Mouse (Mus musculus): ENCODE results near the gene Xrcc3. TPM values are rescaled to one million over a fixed set of nuclear protein-coding genes. Genes with fewer than 3 reads are reported as not detected.

The Xrcc3 gene
- polyA plus RNA-seq, 1 experiment from 2014 or later, result 3.7 TPM

- ATAC-seq (ENCODE audit: low FRiP score, low read depth), result no peak
- H3K27ac ChIP-seq (replicated peaks), result 0 out of 2 replicates have a peak overlapping the region, but pooled peaks have one; percentile 9
- 6% methylated on average over 27 of the region's 27 CpGs for WGBS
These were observed 435 bp downstream of the Xrcc3 start for GRCm38 (mm10) chr12:111813111-111813765.

GRCm38 (mm10) chr12:111812611-111813010, 1.1 kb downstream of the Xrcc3 start:
- H3K4me1 ChIP-seq (replicated peaks), result peaks cover 53% of the 10 kb centered on the region
- H3K9me3 ChIP-seq, result no peaks in the 10 kb centered on the region
- ATAC-seq (ENCODE audit: low FRiP score, low read depth), result no peak
- H3K9ac ChIP-seq, result no peak overlapping the region
- H3K4me3 ChIP-seq, result no peak overlapping the region
- WGBS, result 68% methylated on average over 12 of the region's 12 CpGs
- peak overlapping the region; percentile 76 for H3K4me2 ChIP-seq
- no peak overlapping the region for H3K27ac ChIP-seq (replicated peaks)
- H3K36me3 ChIP-seq, result 0 out of 2 replicates have a peak, but pooled peaks cover 6% of the 10 kb centered on the region
- no peaks in the 10 kb centered on the region for H3K27me3 ChIP-seq

More at GRCm38 (mm10) chr12:111813111-111813765, 435 bp downstream of the Xrcc3 start:
- peak overlapping the region; percentile 76 for H3K4me2 ChIP-seq
- H3K9ac ChIP-seq, result peak overlapping the region; percentile 25
- peak overlapping the region; percentile 92 for H3K4me3 ChIP-seq
- no peaks in the 10 kb centered on the region for H3K9me3 ChIP-seq
- 0 out of 2 replicates have a peak, but pooled peaks cover 2% of the 10 kb centered on the region for H3K36me3 ChIP-seq
- H3K27me3 ChIP-seq, result no peaks in the 10 kb centered on the region
- peaks cover 53% of the 10 kb centered on the region for H3K4me1 ChIP-seq (replicated peaks)

- H3K27me3 ChIP-seq, result no peaks in the 10 kb centered on the region
- ATAC-seq (ENCODE audit: low FRiP score, low read depth), result no peak
- H3K4me3 ChIP-seq, result no peak overlapping the region
- peaks cover 52% of the 10 kb centered on the region for H3K4me1 ChIP-seq (replicated peaks)
- no peaks in the 10 kb centered on the region for H3K9me3 ChIP-seq
- H3K27ac ChIP-seq (replicated peaks), result no peak overlapping the region
- H3K4me2 ChIP-seq, result no peak overlapping the region
- no peak overlapping the region for H3K9ac ChIP-seq
- H3K36me3 ChIP-seq, result 0 out of 2 replicates have a peak, but pooled peaks cover 6% of the 10 kb centered on the region
- WGBS, result 89% methylated on average over 13 of the region's 13 CpGs
These were observed 1.6 kb downstream of the Xrcc3 start for GRCm38 (mm10) chr12:111812075-111812474.

GRCm38 (mm10) chr12:111809762-111810161, 3.9 kb downstream of the Xrcc3 start:
- Histone ChIP-seq H3K9me3 (no peaks in the 10 kb centered on the region), H3K36me3 (peaks cover 9% of the 10 kb centered on the region), H3K4me3 (no peak overlapping the region), H3K4me1 (replicated peaks) (peaks cover 29% of the 10 kb centered on the region), H3K27ac (replicated peaks) (peak overlapping the region; percentile 47), H3K4me2 (peak overlapping the region; percentile 31), H3K9ac (0 out of 2 replicates have a peak overlapping the region, but pooled peaks have one; percentile 1), H3K27me3 (no peaks in the 10 kb centered on the region)
- 2% methylated on average over 9 of the region's 9 CpGs for WGBS
- ATAC-seq (ENCODE audit: low FRiP score, low read depth), result 0 out of 2 replicates have a peak, but pooled peaks have one; percentile 5

- 93% methylated on average over 6 of the region's 6 CpGs for WGBS
These were observed 4.9 kb downstream of the Xrcc3 start for GRCm38 (mm10) chr12:111808775-111809174.

GRCm38 (mm10) chr12:111803538-111803937, 10.1 kb downstream of the Xrcc3 start:
- H3K27me3 ChIP-seq, result no peaks in the 10 kb centered on the region
- no peak for ATAC-seq (ENCODE audit: low FRiP score, low read depth)

More at GRCm38 (mm10) chr12:111808775-111809174, 4.9 kb downstream of the Xrcc3 start:
- Histone ChIP-seq H3K36me3 (peaks cover 9% of the 10 kb centered on the region), H3K27ac (replicated peaks) (no peak overlapping the region), H3K9ac (no peak overlapping the region), H3K9me3 (no peaks in the 10 kb centered on the region), H3K4me2 (no peak overlapping the region), H3K4me1 (replicated peaks) (peaks cover 24% of the 10 kb centered on the region), H3K4me3 (no peak overlapping the region), H3K27me3 (no peaks in the 10 kb centered on the region)
- no peak for ATAC-seq (ENCODE audit: low FRiP score, low read depth)

GRCm38 (mm10) chr12:111800459-111801183, 13.1 kb downstream of the Xrcc3 start:
- Histone ChIP-seq H3K36me3 (peaks cover 25% of the 10 kb centered on the region), H3K27ac (replicated peaks) (no peak overlapping the region), H3K9me3 (no peaks in the 10 kb centered on the region), H3K4me3 (no peak overlapping the region), H3K27me3 (no peaks in the 10 kb centered on the region), H3K4me2 (no peak overlapping the region), H3K9ac (no peak overlapping the region), H3K4me1 (replicated peaks) (no peaks in the 10 kb centered on the region)
- ATAC-seq (ENCODE audit: low FRiP score, low read depth), result no peak
- 89% methylated on average over 10 of the region's 10 CpGs for WGBS

More at GRCm38 (mm10) chr12:111803538-111803937, 10.1 kb downstream of the Xrcc3 start:
- Histone ChIP-seq H3K9me3 (no peaks in the 10 kb centered on the region), H3K4me2 (no peak overlapping the region), H3K27ac (replicated peaks) (no peak overlapping the region), H3K4me1 (replicated peaks) (no peaks in the 10 kb centered on the region), H3K9ac (no peak overlapping the region), H3K4me3 (no peak overlapping the region), H3K36me3 (peaks cover 24% of the 10 kb centered on the region)
- WGBS, result 88% methylated on average over 5 of the region's 5 CpGs

GRCm38 (mm10) chr12:111798493-111798892, 15.2 kb downstream of the Xrcc3 start:
- Histone ChIP-seq H3K36me3 (peaks cover 35% of the 10 kb centered on the region), H3K27ac (replicated peaks) (no peak overlapping the region), H3K4me2 (no peak overlapping the region), H3K27me3 (no peaks in the 10 kb centered on the region), H3K9ac (no peak overlapping the region), H3K9me3 (no peaks in the 10 kb centered on the region), H3K4me3 (no peak overlapping the region), H3K4me1 (replicated peaks) (no peaks in the 10 kb centered on the region)
- WGBS, result 94% methylated on average over 13 of the region's 13 CpGs
- ATAC-seq (ENCODE audit: low FRiP score, low read depth), result no peak

GRCm38 (mm10) chr12:111797251-111797650, 16.4 kb downstream of the Xrcc3 start:
- Histone ChIP-seq H3K9ac (no peak overlapping the region), H3K27me3 (no peaks in the 10 kb centered on the region), H3K27ac (replicated peaks) (no peak overlapping the region), H3K36me3 (peaks cover 41% of the 10 kb centered on the region), H3K4me1 (replicated peaks) (no peaks in the 10 kb centered on the region), H3K9me3 (no peaks in the 10 kb centered on the region), H3K4me2 (no peak overlapping the region), H3K4me3 (no peak overlapping the region)
- WGBS, result 81% methylated on average over 8 of the region's 8 CpGs
- no peak for ATAC-seq (ENCODE audit: low FRiP score, low read depth)

GRCm38 (mm10) chr12:111795180-111795895, 18.3 kb downstream of the Xrcc3 start:
- Histone ChIP-seq H3K36me3 (peaks cover 40% of the 10 kb centered on the region), H3K4me2 (no peak overlapping the region), H3K9ac (no peak overlapping the region)

GRCm38 (mm10) chr12:111794526-111795179, 19.0 kb downstream of the Xrcc3 start:
- Histone ChIP-seq H3K9ac (no peak overlapping the region), H3K4me2 (no peak overlapping the region), H3K36me3 (peaks cover 46% of the 10 kb centered on the region), H3K4me1 (replicated peaks) (no peaks in the 10 kb centered on the region), H3K27me3 (no peaks in the 10 kb centered on the region), H3K9me3 (no peaks in the 10 kb centered on the region), H3K27ac (replicated peaks) (no peak overlapping the region), H3K4me3 (no peak overlapping the region)
- WGBS, result 92% methylated on average over 18 of the region's 18 CpGs
- no peak for ATAC-seq (ENCODE audit: low FRiP score, low read depth)

More at GRCm38 (mm10) chr12:111795180-111795895, 18.3 kb downstream of the Xrcc3 start:
- H3K4me1 ChIP-seq (replicated peaks), result no peaks in the 10 kb centered on the region
- WGBS, result 89% methylated on average over 28 of the region's 28 CpGs
- H3K27ac ChIP-seq (replicated peaks), result no peak overlapping the region
- H3K4me3 ChIP-seq, result no peak overlapping the region
- no peaks in the 10 kb centered on the region for H3K9me3 ChIP-seq
- H3K27me3 ChIP-seq, result no peaks in the 10 kb centered on the region
- no peak for ATAC-seq (ENCODE audit: low FRiP score, low read depth)

Data from hindbrain, embryonic 15.5 days (tissue).